Mouse (Mus musculus): ENCODE results near the gene Dctn3.

GRCm38 (mm10) chr4:41715082-41715481, 7.9 kb downstream of the Dctn3 start:
- TF ChIP-seq CTCF (IDR thresholded peaks at IDR 0.05; ENCODE audit: borderline replicate concordance, insufficient read depth, low read depth, low read length) (no peak), POLR2A (IDR thresholded peaks at IDR 0.05; ENCODE audit: borderline replicate concordance, insufficient read depth, low read length) (no peak)
